Mouse (Mus musculus) cerebellum, adult 18-20 months (tissue): ENCODE results near the gene Vmn2r16.

ENCODE experiments used
- DNase-seq, 2 experiments: peaks; one replicate each; pipeline ENCODE4 v3.0.0; 2021

Vmn2r16 gene

GRCm38 (mm10) chr5:109329862-109330261, at the start of gene Vmn2r16:
Vmn2r16 (plus strand) TSS chr5:109330162.
- no peak for DNase-seq

- no peak for DNase-seq
These were observed 35.3 kb upstream of the Vmn2r16 start for GRCm38 (mm10) chr5:109294655-109295054.

- DNase-seq, result no peak
These were observed 32.4 kb upstream of the Vmn2r16 start, which contains the start of gene Vmn2r15 for GRCm38 (mm10) chr5:109297544-109297943. Vmn2r15 (minus strand) TSS chr5:109297644.

- DNase-seq, result no peak
These were observed 89.4 kb downstream of the Vmn2r16 start, which contains the start of gene Vmn2r17 for GRCm38 (mm10) chr5:109419388-109419787. Vmn2r17 (plus strand) TSS chr5:109419688.
